8 mouse cellular contexts compared by ENCODE assay signal in the genomic region with DNA sequence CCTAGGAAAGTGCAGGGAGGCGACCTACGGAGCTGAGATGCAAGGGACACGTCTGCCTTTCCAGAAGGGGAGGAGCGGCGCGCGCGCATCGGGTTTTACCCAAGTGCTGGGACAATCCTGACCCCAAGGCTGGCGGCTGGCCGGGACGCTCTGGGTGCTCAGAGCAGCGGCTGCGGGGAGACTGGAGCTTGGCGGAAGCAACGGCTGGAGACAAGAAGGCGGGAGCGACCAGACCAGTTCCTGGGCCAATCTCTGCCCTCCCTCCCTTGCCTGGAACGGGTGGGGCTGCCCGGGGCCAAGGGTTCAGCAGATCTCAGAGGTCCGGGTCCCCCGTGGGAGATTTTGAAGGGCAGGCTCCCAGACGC. TPM values are rescaled to one million over a fixed set of nuclear protein-coding genes. Genes with fewer than 3 reads are reported as not detected.
DNase-seq lines count a peak whose midpoint lies in the region; ATAC-seq lines count a peak whose summit lies in the region.

Gene Acot11 (minus strand): TSS at position 89 of the 365 bp plus-strand sequence.

- peak; percentile 52 for DNase-seq in CD4-positive helper T cell, adult 2 months (ENCODE audit: low read depth, low spot score)
- peak; percentile 56 to 75 for DNase-seq in adrenal gland, adult (ENCODE audit: inconsistent age in 2 of 2, low spot score in 1 of 2)
- DNase-seq in layer of hippocampus, postnatal 14 days (ENCODE audit: low spot score in 2 of 2): no peak
- DNase-seq in lung, postnatal 10 days: peak; percentile 89
- DNase-seq in spleen, adult 18-20 months: peak; percentile 21 to 40
- DNase-seq in cerebellum, adult 8-10 months: no peak

- peak within 1 kb of the TSS; percentile 29 for H3K4me2 ChIP-seq in forebrain, embryonic 13.5 days

- 9% methylated on average over 23 of the region's 23 CpGs for WGBS in forebrain, embryonic 13.5 days

- no peaks in the 10 kb centered on the region for H3K36me3 ChIP-seq in forebrain, embryonic 13.5 days (ENCODE audit: poor library complexity, severe bottlenecking)

- H3K27me3 ChIP-seq in forebrain, embryonic 13.5 days: peaks cover 32% of the 10 kb centered on the region

- no peak within 1 kb of the TSS for H3K4me3 ChIP-seq in forebrain, embryonic 13.5 days

- no peaks in the 10 kb centered on the region for H3K9me3 ChIP-seq in forebrain, embryonic 13.5 days (replicated peaks)

- H3K27ac ChIP-seq in forebrain, embryonic 13.5 days: no peak within 1 kb of the TSS

- ATAC-seq in forebrain, embryonic 13.5 days: no peak
- ATAC-seq in hematopoietic stem cell, adult 5-6 weeks (replicated peaks in 1 of 2; ENCODE audit: insufficient read depth in 1 of 2, low FRiP score in 2 of 2, low TSS enrichment in 1 of 2, low read depth in 1 of 2, poor library complexity in 2 of 2, severe bottlenecking in 2 of 2): peak; percentile 25 to 37; a peak in 1 of 4 replicates

- H3K4me1 ChIP-seq in forebrain, embryonic 13.5 days: peaks cover 9% of the 10 kb centered on the region

- peak within 1 kb of the TSS; percentile 31; the same call in 1 of the 2 replicates for H3K9ac ChIP-seq in forebrain, embryonic 13.5 days

RNA-seq across cellular contexts. Expression of gene Acot11, which starts in this region (rescaled TPM):
- 0.63 and 0.94 TPM in 2 replicates for polyA plus RNA-seq in forebrain, embryonic 13.5 days (2015; fragmentation: Nextera tagmentation; extraction: Ambion mirVana)
- 7.2 and 11.1 TPM in 2 replicates for total RNA-seq in hematopoietic stem cell, adult 5-6 weeks (2017)
- 10 to 100 TPM; 43.7 to 53.3 TPM for total RNA-seq in layer of hippocampus, postnatal 14 days (2021)

Comparison
In these comparisons a context has a peak if more than half of its experiments do, and no peak if none do; other contexts are left out.
1. DNase-seq: peak in CD4-positive helper T cell, adult 2 months (single experiment), adrenal gland, adult (2 of 2), lung, postnatal 10 days (single experiment) and spleen, adult 18-20 months (2 of 2); none in layer of hippocampus, postnatal 14 days (0 of 2) and cerebellum, adult 8-10 months (single experiment).